Mouse (Mus musculus): Measurements from ENCODE around the gene Tm6sf1.

DNA sequence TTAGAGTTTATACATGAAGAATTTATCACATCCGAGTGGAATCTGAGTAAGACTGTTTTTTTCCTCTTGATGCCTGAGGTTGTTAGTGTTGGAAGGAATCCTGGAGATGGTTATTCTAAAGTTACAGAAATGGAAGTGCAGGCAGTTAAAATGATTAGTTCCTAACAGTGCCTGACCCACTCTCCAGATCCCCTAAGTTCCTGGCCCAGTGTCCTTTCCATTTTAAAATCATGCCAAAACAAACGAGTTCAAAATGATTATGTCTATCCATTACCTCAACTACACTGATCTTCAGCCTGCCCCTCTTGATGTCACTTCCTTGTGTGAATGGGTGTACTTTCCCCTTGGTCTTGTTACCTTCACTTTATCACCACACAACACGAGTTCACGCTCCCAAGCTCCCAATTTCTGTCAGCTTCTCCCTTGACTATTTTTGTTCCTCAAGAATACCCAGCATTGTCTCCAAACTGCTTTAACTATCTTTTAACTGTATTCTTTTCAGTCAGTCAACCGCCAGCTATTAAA, 73.8 kb downstream of the Tm6sf1 start:
- TF ChIP-seq POLR2A (IDR thresholded peaks at IDR 0.05; ENCODE audit: low read depth, low read length) (no peak), CTCF (IDR thresholded peaks at IDR 0.05; ENCODE audit: borderline replicate concordance, insufficient read depth, low read length) (no peak)
